Mouse (Mus musculus): ENCODE data around the gene Sass6. TPM values are rescaled to one million over a fixed set of nuclear protein-coding genes. Genes with fewer than 3 reads are reported as not detected.
A peak's percentile ranks its signal among the peaks of the same experiment; 100 is the strongest.

Gene Sass6
- total RNA-seq, 1 experiment: 11.6 TPM

DNA sequence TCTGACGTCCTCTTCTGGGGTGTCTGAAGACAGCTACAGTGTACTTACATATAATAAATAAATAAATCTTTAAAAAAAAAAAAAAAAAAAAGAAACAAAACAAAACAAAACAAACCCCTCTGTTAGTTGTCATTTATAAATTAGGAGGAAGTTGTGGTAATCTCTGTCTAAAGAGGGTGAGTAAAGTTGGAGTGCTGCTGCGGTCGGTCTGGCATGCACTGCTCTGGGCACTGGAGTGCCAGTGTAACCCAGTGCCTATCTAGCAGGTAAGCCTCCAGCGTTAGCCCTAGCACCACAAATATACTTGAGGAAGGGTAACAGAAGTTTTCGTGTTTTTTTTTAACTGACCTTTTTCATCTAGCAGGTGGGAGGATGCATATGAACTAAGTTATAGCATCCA lies 6.2 kb downstream of the Sass6 start:
- no peaks in the 10 kb centered on the region for H3K9me3 ChIP-seq (ENCODE audit: control insufficient read depth, insufficient read depth, low read depth, low read length)
- in situ Hi-C loops (cut with MboI; ENCODE audit: low sequenced_read_pairs in 2 of 2, unreplicated experiment in 2 of 2): no loop called here
- H3K9ac ChIP-seq (ENCODE audit: insufficient read depth, low read depth, low read length, poor library complexity, severe bottlenecking): no peak overlapping the region
- H3K36me3 ChIP-seq (ENCODE audit: control insufficient read depth, insufficient read depth, low read length, poor library complexity, severe bottlenecking): no peaks in the 10 kb centered on the region; the same call in 1 of the 2 replicates
- no peak for DNase-seq (ENCODE audit: low read depth, low spot score)
- no peak for TF ChIP-seq ZNF384 (IDR thresholded peaks at IDR 0.05; ENCODE audit: low read depth, low read length)
- TF ChIP-seq HCFC1 (IDR thresholded peaks at IDR 0.05; ENCODE audit: borderline replicate concordance, insufficient read depth, low read length): no peak
- no peak for TF ChIP-seq ZC3H11A (IDR thresholded peaks at IDR 0.05; ENCODE audit: borderline replicate concordance, low read depth, low read length)
- H3K27ac ChIP-seq (ENCODE audit: insufficient read depth, low read depth, low read length, poor library complexity, severe bottlenecking): no peak overlapping the region
- no peak overlapping the region for H3K4me3 ChIP-seq (ENCODE audit: insufficient read depth in 1 of 2, low read depth in 1 of 2, low read length in 2 of 2, poor library complexity in 1 of 2, severe bottlenecking in 1 of 2)
- peaks cover 2 to 3% of the 10 kb centered on the region in 2 experiments; a peak in 2 of 4 replicates for H3K4me1 ChIP-seq (ENCODE audit: control insufficient read depth in 2 of 2, insufficient read depth in 2 of 2, low read length in 2 of 2, poor library complexity in 1 of 2)

DNA sequence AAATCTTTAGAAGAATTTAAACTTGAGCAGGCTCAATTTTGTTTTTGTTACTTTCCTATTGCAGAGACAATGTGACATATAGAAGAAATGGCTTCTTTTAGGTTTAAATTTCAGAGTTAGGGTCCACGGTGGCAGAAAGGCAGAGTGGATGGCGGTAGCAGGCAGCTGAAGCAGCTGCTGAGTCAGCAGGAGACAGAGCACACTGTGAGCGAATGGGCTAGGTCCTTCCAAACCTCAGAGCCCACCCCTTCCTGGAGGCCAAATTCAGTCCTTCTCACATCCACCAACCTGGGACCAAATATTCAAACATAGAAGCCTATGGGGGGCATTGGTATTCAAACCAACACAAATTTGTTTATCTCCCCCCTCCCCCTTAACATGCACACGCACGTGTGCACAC lies 7.0 kb downstream of the Sass6 start:
- H3K9ac ChIP-seq (ENCODE audit: insufficient read depth, low read depth, low read length, poor library complexity, severe bottlenecking): no peak overlapping the region
- no peak for DNase-seq (ENCODE audit: low read depth, low spot score)
- TF ChIP-seq ZC3H11A (IDR thresholded peaks at IDR 0.05; ENCODE audit: borderline replicate concordance, low read depth, low read length): no peak
- TF ChIP-seq ZNF384 (IDR thresholded peaks at IDR 0.05; ENCODE audit: low read depth, low read length): no peak
- no peak for TF ChIP-seq HCFC1 (IDR thresholded peaks at IDR 0.05; ENCODE audit: borderline replicate concordance, insufficient read depth, low read length)
- TF ChIP-seq MAFK (IDR thresholded peaks at IDR 0.05; ENCODE audit: insufficient read depth, low read depth, low read length): peak; percentile 94
- no peak for TF ChIP-seq CHD2 (IDR thresholded peaks at IDR 0.05; ENCODE audit: low read depth, low read length)
- no peaks in the 10 kb centered on the region; the same call in 1 of the 2 replicates for H3K36me3 ChIP-seq (ENCODE audit: control insufficient read depth, insufficient read depth, low read length, poor library complexity, severe bottlenecking)
- no peaks in the 10 kb centered on the region for H3K9me3 ChIP-seq (ENCODE audit: control insufficient read depth, insufficient read depth, low read depth, low read length)
- peaks cover 2 to 3% of the 10 kb centered on the region in 2 experiments; a peak in 1 of 4 replicates for H3K4me1 ChIP-seq (ENCODE audit: control insufficient read depth in 2 of 2, insufficient read depth in 2 of 2, low read length in 2 of 2, poor library complexity in 1 of 2)
- H3K27ac ChIP-seq (ENCODE audit: insufficient read depth, low read depth, low read length, poor library complexity, severe bottlenecking): no peak overlapping the region
- H3K4me3 ChIP-seq (ENCODE audit: insufficient read depth in 1 of 2, low read depth in 1 of 2, low read length in 2 of 2, poor library complexity in 1 of 2, severe bottlenecking in 1 of 2): no peak overlapping the region
- in situ Hi-C loops (cut with MboI; ENCODE audit: low sequenced_read_pairs in 2 of 2, unreplicated experiment in 2 of 2): no loop called here

DNA sequence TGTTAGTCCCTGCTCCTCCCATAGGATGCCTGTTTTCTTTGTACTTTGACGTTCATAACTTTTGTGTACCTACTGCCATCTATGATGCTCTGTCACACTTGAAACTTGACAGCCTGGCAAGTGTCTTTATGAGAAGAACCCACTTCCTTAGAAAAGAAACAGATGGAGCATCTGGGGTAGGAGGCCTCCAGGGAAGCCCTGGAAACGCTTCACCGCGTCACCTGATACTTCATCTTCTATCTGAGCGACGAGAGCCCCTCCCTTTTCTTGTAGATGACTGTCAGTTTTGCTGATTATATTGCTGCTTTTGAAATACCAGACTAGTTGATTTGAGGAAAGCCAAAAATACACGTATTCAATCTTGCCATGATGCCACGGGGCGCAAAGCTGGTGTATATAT lies 9.8 kb downstream of the Sass6 start:
- Histone ChIP-seq H3K4me1 (ENCODE audit: control insufficient read depth in 2 of 2, insufficient read depth in 2 of 2, low read length in 2 of 2, poor library complexity in 1 of 2) (0 out of 4 replicates have a peak, but pooled peaks cover 2% of the 10 kb centered on the region in 2 experiments), H3K9ac (ENCODE audit: insufficient read depth, low read depth, low read length, poor library complexity, severe bottlenecking) (no peak overlapping the region), H3K36me3 (ENCODE audit: control insufficient read depth, insufficient read depth, low read length, poor library complexity, severe bottlenecking) (peaks cover 2% of the 10 kb centered on the region), H3K27ac (ENCODE audit: insufficient read depth, low read depth, low read length, poor library complexity, severe bottlenecking) (no peak overlapping the region), H3K9me3 (ENCODE audit: control insufficient read depth, insufficient read depth, low read depth, low read length) (no peaks in the 10 kb centered on the region), H3K4me3 (ENCODE audit: insufficient read depth in 1 of 2, low read depth in 1 of 2, low read length in 2 of 2, poor library complexity in 1 of 2, severe bottlenecking in 1 of 2) (no peak overlapping the region)
- no peak for DNase-seq (ENCODE audit: low read depth, low spot score)
- in situ Hi-C loops (cut with MboI; ENCODE audit: low sequenced_read_pairs in 2 of 2, unreplicated experiment in 2 of 2): no loop called here
- no peak for TF ChIP-seq MAFK (IDR thresholded peaks at IDR 0.05; ENCODE audit: insufficient read depth, low read depth, low read length)
- no peak for TF ChIP-seq HCFC1 (IDR thresholded peaks at IDR 0.05; ENCODE audit: borderline replicate concordance, insufficient read depth, low read length)
- TF ChIP-seq ZC3H11A (IDR thresholded peaks at IDR 0.05; ENCODE audit: borderline replicate concordance, low read depth, low read length): no peak
- TF ChIP-seq CHD2 (IDR thresholded peaks at IDR 0.05; ENCODE audit: low read depth, low read length): no peak
- TF ChIP-seq ZNF384 (IDR thresholded peaks at IDR 0.05; ENCODE audit: low read depth, low read length): no peak

DNA sequence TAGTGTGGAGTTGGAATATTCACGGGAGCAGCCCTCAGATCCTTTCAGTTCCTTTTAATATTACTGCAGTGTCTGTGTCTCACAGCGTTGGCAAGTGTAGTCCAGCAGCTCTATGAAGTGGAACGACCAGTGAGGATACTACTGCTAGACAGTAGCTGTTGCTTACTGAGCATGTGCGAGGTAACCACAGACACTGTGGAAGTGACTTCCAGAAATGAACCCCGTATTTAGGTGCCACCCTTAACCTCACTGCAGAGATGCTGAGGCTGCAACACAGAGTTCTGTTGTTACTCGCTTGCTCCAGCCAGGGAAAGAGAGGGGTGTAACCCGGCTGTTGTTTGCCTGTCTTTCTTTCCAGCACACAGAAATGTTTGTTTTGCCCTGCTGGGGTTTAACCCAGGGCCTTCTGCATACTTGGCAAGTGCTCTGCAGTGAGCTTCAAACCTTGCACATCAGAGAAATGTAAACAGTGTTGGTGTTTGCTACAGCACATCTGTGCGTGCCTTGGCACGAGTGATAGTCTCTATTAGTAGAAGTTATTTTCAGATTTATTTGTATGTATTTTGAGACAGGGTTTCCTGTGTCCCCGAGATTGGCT lies 19.6 kb downstream of the Sass6 start, which contains the start of gene Trmt13:
Gene Trmt13 (minus strand): TSS at position 293 of the 598 bp plus-strand sequence.
- H3K9me3 ChIP-seq (ENCODE audit: control insufficient read depth, insufficient read depth, low read depth, low read length): no peaks in the 10 kb centered on the region; the same call in 1 of the 2 replicates
- in situ Hi-C loops (cut with MboI; ENCODE audit: low sequenced_read_pairs in 2 of 2, unreplicated experiment in 2 of 2): no loop called here
- no peaks in the 10 kb centered on the region for H3K4me1 ChIP-seq (ENCODE audit: control insufficient read depth in 2 of 2, insufficient read depth in 2 of 2, low read length in 2 of 2, poor library complexity in 1 of 2)
- H3K4me3 ChIP-seq (ENCODE audit: insufficient read depth in 1 of 2, low read depth in 1 of 2, low read length in 2 of 2, poor library complexity in 1 of 2, severe bottlenecking in 1 of 2): no peak within 1 kb of the TSS
- TF ChIP-seq ZNF384 (IDR thresholded peaks at IDR 0.05; ENCODE audit: low read depth, low read length): no peak
- no peak for TF ChIP-seq HCFC1 (IDR thresholded peaks at IDR 0.05; ENCODE audit: borderline replicate concordance, insufficient read depth, low read length)
- TF ChIP-seq ZC3H11A (IDR thresholded peaks at IDR 0.05; ENCODE audit: borderline replicate concordance, low read depth, low read length): no peak
- peaks cover 15% of the 10 kb centered on the region for H3K36me3 ChIP-seq (ENCODE audit: control insufficient read depth, insufficient read depth, low read length, poor library complexity, severe bottlenecking)
- H3K9ac ChIP-seq (ENCODE audit: insufficient read depth, low read depth, low read length, poor library complexity, severe bottlenecking): no peak within 1 kb of the TSS
- no peak for DNase-seq (ENCODE audit: low read depth, low spot score)
- no peak within 1 kb of the TSS for H3K27ac ChIP-seq (ENCODE audit: insufficient read depth, low read depth, low read length, poor library complexity, severe bottlenecking)
